Mouse (Mus musculus): ENCODE results near the gene Spata6. TPM values are rescaled to one million over a fixed set of nuclear protein-coding genes. Genes with fewer than 3 reads are reported as not detected.

Spata6 gene
- polyA plus RNA-seq (2015; fragmentation: Nextera tagmentation; extraction: Ambion mirVana) = 2.8 and 3.7 TPM in 2 replicates

DNA sequence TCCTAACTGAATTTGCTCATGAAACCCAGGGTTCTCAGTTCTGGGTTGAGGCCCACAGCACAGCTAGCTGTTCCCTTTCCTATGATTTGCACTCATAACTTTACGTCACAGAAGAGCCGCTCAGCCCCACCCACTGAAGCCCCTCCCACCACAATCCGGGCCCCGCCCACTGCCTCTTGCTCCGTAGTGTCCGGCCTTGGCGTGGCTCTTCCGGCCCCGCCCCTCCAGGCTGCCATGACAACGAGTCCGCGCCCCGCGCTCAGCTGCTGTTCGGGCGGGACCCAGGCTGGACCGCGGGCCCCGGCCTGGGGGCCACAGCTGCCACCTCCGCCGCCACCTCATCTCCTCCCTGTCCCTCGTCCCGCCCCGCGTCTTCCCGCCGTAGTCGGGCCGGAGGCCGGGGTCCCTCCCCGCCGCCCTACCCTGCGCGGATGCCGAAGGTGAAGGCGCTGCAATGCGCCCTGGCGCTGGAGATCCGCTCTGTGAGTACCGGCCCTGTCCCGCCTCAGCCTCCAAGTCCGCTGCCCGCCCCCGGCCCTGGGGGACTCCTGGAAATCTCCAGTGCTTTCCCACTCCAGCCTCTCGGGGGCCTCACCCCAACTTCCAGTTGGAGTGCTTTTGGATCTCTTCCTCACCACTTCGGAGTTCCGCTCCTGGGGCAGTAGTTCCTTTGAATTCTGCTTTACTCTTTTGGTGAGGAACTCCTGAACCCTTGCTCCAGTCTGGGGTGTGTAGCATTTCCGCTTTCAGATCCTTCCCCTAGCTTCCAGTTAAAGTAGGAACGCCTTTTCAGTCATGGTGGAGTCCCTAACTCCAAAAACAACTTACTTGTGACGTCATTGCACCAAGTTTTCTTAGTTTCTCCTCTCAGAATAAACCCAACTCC is at the start of gene Spata6:
Spata6 (plus strand) TSS at position 209 of the 886 bp plus-strand sequence.
- Histone ChIP-seq H3K36me3 (replicated peaks) (no peaks in the 10 kb centered on the region), H3K4me1 (replicated peaks) (peaks cover 14% of the 10 kb centered on the region; the same call in 1 of the 2 replicates), H3K4me2 (peak within 1 kb of the TSS; percentile 86), H3K27ac (replicated peaks) (peak within 1 kb of the TSS; percentile 57; the same call in 1 of the 2 replicates), H3K9me3 (replicated peaks) (no peaks in the 10 kb centered on the region), H3K4me3 (replicated peaks) (peak within 1 kb of the TSS; percentile 68), H3K27me3 (no peaks in the 10 kb centered on the region), H3K9ac (peak within 1 kb of the TSS; percentile 46; the same call in 1 of the 2 replicates)
- peak; percentile 96 for ATAC-seq (ENCODE audit: insufficient read depth)
- WGBS (ENCODE audit: insufficient replicate concordance) = 2% methylated on average over 50 of the region's 50 CpGs

DNA sequence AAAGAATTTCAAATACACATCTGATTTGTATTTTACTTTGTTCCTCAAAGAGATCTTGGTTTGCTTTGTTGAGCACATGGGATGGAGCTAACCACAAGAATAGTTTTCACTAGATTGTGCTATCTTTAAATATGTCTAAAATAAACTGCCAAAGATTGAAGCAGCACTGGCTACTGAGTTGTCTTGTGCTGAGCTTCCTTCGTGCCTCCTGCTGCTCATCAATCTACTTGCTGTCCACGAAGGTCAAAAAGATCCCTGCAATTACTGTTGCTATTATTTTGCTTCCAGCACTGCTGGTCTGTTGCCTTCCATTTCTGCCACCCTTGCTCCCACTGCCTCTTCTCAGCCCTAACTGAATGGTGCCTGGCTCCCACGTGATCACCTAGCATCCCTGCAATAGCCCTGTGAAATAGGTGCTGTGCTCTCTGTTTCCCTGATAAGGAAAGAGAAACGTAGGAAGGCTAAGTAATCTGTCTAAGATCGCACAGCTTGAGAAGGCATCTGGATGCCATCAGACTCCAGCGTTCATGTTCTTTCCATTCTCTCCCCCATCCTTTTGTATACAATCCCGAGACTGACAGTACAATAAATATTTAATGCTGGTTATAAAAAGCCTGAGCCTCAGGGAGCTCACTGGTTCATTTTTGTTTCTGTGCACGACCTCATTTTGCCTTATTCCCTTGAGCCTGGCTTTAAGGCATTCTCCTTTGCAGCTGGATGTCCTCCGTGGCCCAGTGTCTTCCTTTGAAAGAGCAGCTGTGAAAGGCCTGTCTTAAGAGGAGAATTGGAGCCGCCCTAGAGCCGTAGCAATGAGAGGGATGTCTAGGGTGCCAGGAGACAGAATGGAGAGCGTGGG is 49.0 kb upstream of the Spata6 start:
- no peaks in the 10 kb centered on the region for H3K4me1 ChIP-seq (replicated peaks)
- no peak overlapping the region for H3K4me3 ChIP-seq (replicated peaks)
- no peak overlapping the region for H3K27ac ChIP-seq (replicated peaks)
- WGBS (ENCODE audit: insufficient replicate concordance) = 36% methylated on average over 12 of the region's 12 CpGs
- H3K9ac ChIP-seq = no peak overlapping the region
- H3K27me3 ChIP-seq = no peaks in the 10 kb centered on the region
- H3K36me3 ChIP-seq (replicated peaks) = no peaks in the 10 kb centered on the region
- no peak overlapping the region for H3K4me2 ChIP-seq
- no peak for ATAC-seq (ENCODE audit: insufficient read depth)
- H3K9me3 ChIP-seq (replicated peaks) = no peaks in the 10 kb centered on the region

DNA sequence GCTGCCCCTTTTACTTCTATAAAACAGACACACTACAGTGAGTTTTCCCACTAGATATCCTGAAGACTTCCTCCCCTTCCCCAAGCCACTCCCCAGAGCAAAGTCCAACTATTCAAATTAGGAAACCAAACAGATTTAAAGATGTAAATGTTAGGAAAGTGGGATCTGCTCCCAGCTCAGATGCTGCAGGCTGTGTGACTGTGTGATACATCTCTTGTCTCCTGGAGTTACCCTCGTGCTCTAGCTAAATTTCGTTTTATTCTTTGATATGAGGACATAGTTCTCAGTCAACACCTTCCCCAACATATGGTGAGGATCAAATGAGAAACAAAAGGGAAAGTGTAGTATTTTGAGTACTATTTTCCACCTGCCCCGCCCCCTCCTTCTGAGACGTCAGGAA is 48.3 kb upstream of the Spata6 start:
- Histone ChIP-seq H3K4me2 (no peak overlapping the region), H3K9me3 (replicated peaks) (no peaks in the 10 kb centered on the region), H3K4me1 (replicated peaks) (no peaks in the 10 kb centered on the region), H3K4me3 (replicated peaks) (no peak overlapping the region), H3K27me3 (no peaks in the 10 kb centered on the region), H3K36me3 (replicated peaks) (no peaks in the 10 kb centered on the region), H3K9ac (no peak overlapping the region), H3K27ac (replicated peaks) (no peak overlapping the region)
- 34% methylated on average over 4 of the region's 4 CpGs for WGBS (ENCODE audit: insufficient replicate concordance)
- no peak for ATAC-seq (ENCODE audit: insufficient read depth)

DNA sequence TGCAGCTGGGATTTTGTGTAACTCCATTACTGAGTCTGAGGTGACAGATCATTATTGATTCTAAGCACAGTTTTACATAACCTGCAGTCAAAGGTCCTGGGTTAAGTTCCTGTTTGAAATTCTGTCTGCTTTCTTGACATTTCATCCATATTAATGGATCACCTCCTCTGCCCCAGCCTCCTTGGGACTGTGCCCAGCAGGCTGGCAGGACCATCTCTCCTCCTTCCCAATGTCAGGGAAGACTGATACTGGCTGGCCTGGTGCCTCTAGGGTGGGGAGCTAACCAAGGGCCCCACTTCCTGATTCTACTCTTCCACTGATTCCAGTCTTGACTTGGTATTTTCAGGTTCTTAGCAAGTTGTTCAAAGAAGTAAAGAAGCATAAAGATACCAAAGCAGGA is 45.9 kb upstream of the Spata6 start:
- no peak overlapping the region for H3K9ac ChIP-seq
- H3K4me2 ChIP-seq = no peak overlapping the region
- no peak overlapping the region for H3K27ac ChIP-seq (replicated peaks)
- ATAC-seq (ENCODE audit: insufficient read depth) = no peak
- no peak overlapping the region for H3K4me3 ChIP-seq (replicated peaks)
- no peaks in the 10 kb centered on the region for H3K9me3 ChIP-seq (replicated peaks)
- no peaks in the 10 kb centered on the region for H3K4me1 ChIP-seq (replicated peaks)
- no peaks in the 10 kb centered on the region for H3K36me3 ChIP-seq (replicated peaks)
- no peaks in the 10 kb centered on the region for H3K27me3 ChIP-seq

DNA sequence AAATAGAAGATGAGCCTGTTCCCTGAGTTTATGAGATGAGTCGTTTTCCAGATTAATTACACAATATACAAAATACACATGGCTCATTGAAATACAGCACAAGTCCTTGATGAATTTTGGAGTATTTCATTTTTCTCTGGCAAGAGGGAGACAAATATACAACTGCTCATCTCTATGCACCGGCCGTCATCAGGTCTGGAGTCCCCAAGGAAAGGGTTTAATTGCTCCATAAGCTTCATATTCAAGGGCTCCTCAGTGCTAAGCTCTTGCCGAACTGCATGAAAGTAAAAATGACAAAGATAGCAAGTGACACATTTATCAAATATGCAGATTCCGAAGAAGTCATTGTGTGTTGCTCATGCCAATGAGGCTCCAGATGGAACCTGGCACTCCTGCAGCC is 37.9 kb upstream of the Spata6 start:
- no peak for ATAC-seq (ENCODE audit: insufficient read depth)
- Histone ChIP-seq H3K27ac (replicated peaks) (no peak overlapping the region), H3K4me3 (replicated peaks) (no peak overlapping the region), H3K9me3 (replicated peaks) (no peaks in the 10 kb centered on the region), H3K4me2 (no peak overlapping the region), H3K9ac (no peak overlapping the region), H3K36me3 (replicated peaks) (no peaks in the 10 kb centered on the region), H3K4me1 (replicated peaks) (no peaks in the 10 kb centered on the region), H3K27me3 (no peaks in the 10 kb centered on the region)
- WGBS (ENCODE audit: insufficient replicate concordance) = 70% methylated on average over 5 of the region's 5 CpGs

DNA sequence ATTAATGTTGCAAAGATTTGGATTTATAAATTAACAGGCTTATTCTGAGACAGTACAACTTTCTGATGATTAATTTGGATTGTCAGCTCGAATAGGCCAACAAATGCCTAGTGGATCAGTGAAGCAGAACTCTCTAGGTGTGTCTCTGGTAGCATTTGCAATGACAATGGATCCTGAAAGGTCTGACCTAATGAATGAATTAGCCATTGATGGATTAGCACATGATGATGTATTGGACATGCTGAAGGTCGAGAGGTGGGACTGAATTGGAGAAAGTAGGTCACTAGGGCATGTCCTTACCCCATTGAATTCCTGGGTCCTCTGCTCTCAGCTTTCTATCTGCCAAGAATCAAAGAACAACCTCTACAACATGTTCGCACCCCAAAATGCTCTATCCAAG is 37.0 kb upstream of the Spata6 start:
- ATAC-seq (ENCODE audit: insufficient read depth) = no peak
- Histone ChIP-seq H3K36me3 (replicated peaks) (no peaks in the 10 kb centered on the region), H3K4me3 (replicated peaks) (no peak overlapping the region), H3K9me3 (replicated peaks) (no peaks in the 10 kb centered on the region), H3K4me2 (no peak overlapping the region), H3K27ac (replicated peaks) (no peak overlapping the region), H3K4me1 (replicated peaks) (0 out of 2 replicates have a peak, but pooled peaks cover 3% of the 10 kb centered on the region), H3K27me3 (no peaks in the 10 kb centered on the region), H3K9ac (no peak overlapping the region)
- 51% methylated on average over 3 of the region's 3 CpGs for WGBS (ENCODE audit: insufficient replicate concordance)

DNA sequence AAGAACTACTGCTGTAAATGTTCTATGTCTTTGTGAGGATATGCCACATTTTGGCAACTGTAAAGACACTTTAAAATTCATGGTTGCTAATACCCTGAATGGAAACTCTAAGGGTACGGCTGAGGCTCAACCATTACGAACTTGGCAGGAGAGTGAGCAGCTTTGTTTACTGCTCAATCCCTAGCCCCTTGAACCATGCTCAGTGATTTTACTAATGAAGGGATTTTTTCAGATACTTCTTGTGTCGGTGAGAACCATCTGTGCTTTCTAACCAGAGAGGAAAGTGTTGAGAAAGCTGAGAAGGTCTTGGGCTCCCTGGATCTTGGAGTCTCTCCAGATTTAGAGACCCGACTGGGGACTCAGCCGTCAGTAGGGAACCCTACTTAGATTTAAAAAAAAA is 35.9 kb upstream of the Spata6 start:
- no peaks in the 10 kb centered on the region for H3K36me3 ChIP-seq (replicated peaks)
- WGBS (ENCODE audit: insufficient replicate concordance) = 55% methylated on average over 5 of the region's 5 CpGs

DNA sequence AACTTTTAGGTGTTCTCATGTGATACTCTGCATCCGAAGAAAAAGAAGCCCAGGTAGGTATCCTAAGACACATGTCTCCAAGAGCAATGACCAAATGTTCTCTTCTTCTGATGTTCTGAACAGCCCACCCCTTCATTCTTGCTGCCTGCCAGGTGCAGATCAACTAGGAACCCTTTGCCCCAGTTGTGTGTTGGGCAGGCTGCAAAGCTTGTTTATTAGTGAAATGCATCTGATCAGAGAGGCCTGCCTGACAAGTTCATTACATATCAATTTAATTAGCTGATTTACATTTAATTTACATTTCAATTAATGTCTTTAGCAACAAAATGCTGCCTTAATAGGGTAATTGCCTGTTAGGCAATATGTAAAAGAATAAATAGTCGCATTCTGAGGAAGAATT is 33.8 kb upstream of the Spata6 start:
- ATAC-seq (ENCODE audit: insufficient read depth) = no peak
- 0 out of 2 replicates have a peak, but pooled peaks cover 3% of the 10 kb centered on the region for H3K4me1 ChIP-seq (replicated peaks)
- no peak overlapping the region for H3K4me3 ChIP-seq (replicated peaks)
- 64% methylated on average over 2 of the region's 2 CpGs for WGBS (ENCODE audit: insufficient replicate concordance)
- no peaks in the 10 kb centered on the region for H3K36me3 ChIP-seq (replicated peaks)
- no peak overlapping the region for H3K4me2 ChIP-seq
- H3K9ac ChIP-seq = no peak overlapping the region
- H3K9me3 ChIP-seq (replicated peaks) = no peaks in the 10 kb centered on the region
- no peak overlapping the region for H3K27ac ChIP-seq (replicated peaks)
- no peaks in the 10 kb centered on the region for H3K27me3 ChIP-seq

More for the DNA sequence above, 35.9 kb upstream of the Spata6 start:
- ATAC-seq (ENCODE audit: insufficient read depth) = no peak
- no peaks in the 10 kb centered on the region for H3K9me3 ChIP-seq (replicated peaks)
- no peak overlapping the region for H3K4me2 ChIP-seq
- H3K9ac ChIP-seq = no peak overlapping the region
- no peak overlapping the region for H3K27ac ChIP-seq (replicated peaks)
- H3K27me3 ChIP-seq = no peaks in the 10 kb centered on the region
- H3K4me1 ChIP-seq (replicated peaks) = 0 out of 2 replicates have a peak, but pooled peaks cover 3% of the 10 kb centered on the region
- H3K4me3 ChIP-seq (replicated peaks) = no peak overlapping the region

DNA sequence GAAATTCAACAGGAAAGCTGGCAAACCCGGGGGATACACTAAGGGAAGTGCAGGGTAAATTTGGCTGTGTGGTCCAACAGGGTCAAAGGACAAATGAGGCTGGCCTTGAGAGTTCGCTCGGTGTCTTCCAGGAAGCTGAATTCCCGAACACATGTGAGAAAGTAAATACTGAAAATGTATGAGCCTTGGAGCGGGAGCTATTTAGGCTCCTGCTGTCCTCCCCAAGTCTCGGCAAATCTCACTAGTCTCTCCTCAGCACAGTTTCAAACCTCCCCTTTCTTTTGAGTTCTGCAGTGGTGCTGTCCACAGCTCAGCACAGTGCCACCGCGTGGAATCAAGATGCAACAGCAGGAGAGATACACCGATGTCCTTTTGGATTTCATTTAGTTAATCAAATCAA is 32.8 kb upstream of the Spata6 start:
- Histone ChIP-seq H3K4me1 (replicated peaks) (0 out of 2 replicates have a peak, but pooled peaks cover 3% of the 10 kb centered on the region), H3K27me3 (no peaks in the 10 kb centered on the region), H3K9ac (no peak overlapping the region), H3K4me2 (peak overlapping the region; percentile 32), H3K9me3 (replicated peaks) (no peaks in the 10 kb centered on the region), H3K4me3 (replicated peaks) (no peak overlapping the region), H3K27ac (replicated peaks) (no peak overlapping the region), H3K36me3 (replicated peaks) (no peaks in the 10 kb centered on the region)
- ATAC-seq (ENCODE audit: insufficient read depth) = no peak
- WGBS (ENCODE audit: insufficient replicate concordance) = 5% methylated on average over 9 of the region's 9 CpGs

DNA sequence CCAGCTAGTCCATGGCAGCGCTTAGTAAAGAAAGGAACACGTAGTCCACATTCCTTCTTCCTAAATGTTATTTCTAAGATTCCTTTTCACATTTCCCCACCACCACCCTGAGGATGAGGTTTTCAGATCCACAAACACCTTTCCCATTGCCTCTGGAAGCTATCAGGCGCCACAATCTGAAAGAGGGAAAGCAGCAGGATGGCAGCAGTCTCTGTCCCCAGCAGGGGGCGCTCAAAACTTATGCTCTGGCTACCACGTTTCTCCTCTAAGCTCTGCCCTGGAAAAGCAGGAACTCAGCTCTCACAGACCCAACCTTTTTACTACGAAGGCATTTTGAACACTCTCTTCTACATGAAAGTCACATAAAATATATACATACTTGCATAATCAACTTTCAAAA is 32.2 kb upstream of the Spata6 start:
- no peaks in the 10 kb centered on the region for H3K9me3 ChIP-seq (replicated peaks)
- no peak overlapping the region for H3K9ac ChIP-seq
- H3K4me1 ChIP-seq (replicated peaks) = 0 out of 2 replicates have a peak, but pooled peaks cover 3% of the 10 kb centered on the region
- H3K27me3 ChIP-seq = no peaks in the 10 kb centered on the region
- H3K27ac ChIP-seq (replicated peaks) = no peak overlapping the region
- no peaks in the 10 kb centered on the region for H3K36me3 ChIP-seq (replicated peaks)
- no peak for ATAC-seq (ENCODE audit: insufficient read depth)
- peak overlapping the region; percentile 42 for H3K4me2 ChIP-seq
- no peak overlapping the region for H3K4me3 ChIP-seq (replicated peaks)
- WGBS (ENCODE audit: insufficient replicate concordance) = 7% methylated on average over 6 of the region's 6 CpGs

DNA sequence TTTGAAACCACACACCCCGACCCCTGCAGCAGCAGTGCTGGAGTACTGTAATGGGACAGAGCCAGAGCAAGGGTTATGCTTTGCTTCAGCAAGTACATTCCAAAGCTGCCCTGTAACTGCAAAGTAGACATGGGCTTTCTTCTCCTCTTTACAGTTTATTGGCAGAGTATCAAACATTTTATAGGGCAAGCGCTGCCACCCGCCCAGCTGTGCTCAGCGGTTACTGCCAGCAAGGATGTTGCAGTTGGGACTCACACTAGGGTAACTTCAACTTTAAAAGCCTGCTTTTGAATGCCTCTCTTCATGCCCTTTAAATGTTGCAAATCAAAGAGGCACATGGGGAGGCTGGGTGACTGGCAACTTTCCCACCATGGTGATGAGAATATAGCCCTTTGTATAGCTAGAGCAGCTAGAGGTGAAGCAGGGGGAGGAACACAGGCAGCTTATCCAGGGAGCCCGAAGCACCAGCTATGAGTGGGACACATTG is 28.7 kb upstream of the Spata6 start:
- Histone ChIP-seq H3K4me2 (no peak overlapping the region), H3K4me1 (replicated peaks) (0 out of 2 replicates have a peak, but pooled peaks cover 3% of the 10 kb centered on the region), H3K36me3 (replicated peaks) (no peaks in the 10 kb centered on the region), H3K9me3 (replicated peaks) (no peaks in the 10 kb centered on the region), H3K27me3 (no peaks in the 10 kb centered on the region), H3K9ac (no peak overlapping the region), H3K27ac (replicated peaks) (no peak overlapping the region), H3K4me3 (replicated peaks) (no peak overlapping the region)
- WGBS (ENCODE audit: insufficient replicate concordance) = 66% methylated on average over 5 of the region's 5 CpGs
- no peak for ATAC-seq (ENCODE audit: insufficient read depth)

All from liver, embryonic 15.5 days (tissue).